Mouse (Mus musculus): ENCODE data around the gene Fbxl14. TPM values are rescaled to one million over a fixed set of nuclear protein-coding genes. Genes with fewer than 3 reads are reported as not detected.
"Not testable (repeated sequence)": the region's sequence is repeated elsewhere in the genome, so short reads cannot be mapped to it uniquely, and the experiment has no call there.

Fbxl14 gene
- polyA plus RNA-seq, 1 experiment from 2014 or later: 15.8 TPM

DNA sequence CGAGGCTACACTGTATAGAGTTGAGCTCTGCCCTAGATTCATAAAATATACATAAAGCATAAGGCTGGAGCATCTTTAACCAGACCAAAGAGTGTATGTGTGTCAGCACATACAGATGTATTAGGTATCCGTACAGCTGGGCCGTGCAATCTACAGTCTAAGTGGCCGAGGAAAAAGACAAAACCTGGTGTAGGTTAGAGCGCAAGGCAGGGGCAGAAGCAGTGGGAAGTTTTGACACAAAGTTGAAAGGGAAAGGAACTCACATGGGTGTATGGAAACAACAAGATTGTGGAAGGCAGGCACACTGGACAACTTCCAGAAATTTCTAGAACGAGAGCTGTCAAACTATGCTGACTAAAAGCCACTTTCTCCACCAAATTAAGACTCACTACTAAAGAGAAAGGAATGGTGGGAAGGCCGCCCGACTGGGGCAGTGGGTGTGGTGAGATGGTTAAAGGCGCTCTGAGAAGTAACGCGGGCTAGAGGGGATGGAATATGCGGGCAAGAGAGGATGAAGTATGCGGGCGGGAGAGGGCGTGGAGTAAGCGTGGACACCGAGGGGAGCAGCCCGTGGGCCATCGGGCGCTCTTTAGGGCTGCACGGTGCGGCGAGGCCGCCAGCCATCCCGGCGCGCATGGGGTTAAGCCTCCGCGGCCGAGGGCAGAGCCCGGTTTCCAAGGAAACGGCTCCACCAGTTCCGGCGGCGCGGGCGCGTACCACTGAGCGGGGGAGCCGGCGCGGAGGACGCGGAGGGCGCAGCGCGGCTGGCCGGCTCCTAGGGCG is 717 bp upstream of the Fbxl14 start:
- Histone ChIP-seq H3K4me3 (ENCODE audit: inconsistent target) (peak overlapping the region; percentile 53), H3K27ac (peak overlapping the region; percentile 73), H3K36me3 (ENCODE audit: inconsistent target) (no peaks in the 10 kb centered on the region), H3K79me2 (ENCODE audit: inconsistent target) (peaks cover 39% of the 10 kb centered on the region)
- WGBS (ENCODE audit: missing documents): 1% methylated on average over 48 of the region's 49 CpGs

DNA sequence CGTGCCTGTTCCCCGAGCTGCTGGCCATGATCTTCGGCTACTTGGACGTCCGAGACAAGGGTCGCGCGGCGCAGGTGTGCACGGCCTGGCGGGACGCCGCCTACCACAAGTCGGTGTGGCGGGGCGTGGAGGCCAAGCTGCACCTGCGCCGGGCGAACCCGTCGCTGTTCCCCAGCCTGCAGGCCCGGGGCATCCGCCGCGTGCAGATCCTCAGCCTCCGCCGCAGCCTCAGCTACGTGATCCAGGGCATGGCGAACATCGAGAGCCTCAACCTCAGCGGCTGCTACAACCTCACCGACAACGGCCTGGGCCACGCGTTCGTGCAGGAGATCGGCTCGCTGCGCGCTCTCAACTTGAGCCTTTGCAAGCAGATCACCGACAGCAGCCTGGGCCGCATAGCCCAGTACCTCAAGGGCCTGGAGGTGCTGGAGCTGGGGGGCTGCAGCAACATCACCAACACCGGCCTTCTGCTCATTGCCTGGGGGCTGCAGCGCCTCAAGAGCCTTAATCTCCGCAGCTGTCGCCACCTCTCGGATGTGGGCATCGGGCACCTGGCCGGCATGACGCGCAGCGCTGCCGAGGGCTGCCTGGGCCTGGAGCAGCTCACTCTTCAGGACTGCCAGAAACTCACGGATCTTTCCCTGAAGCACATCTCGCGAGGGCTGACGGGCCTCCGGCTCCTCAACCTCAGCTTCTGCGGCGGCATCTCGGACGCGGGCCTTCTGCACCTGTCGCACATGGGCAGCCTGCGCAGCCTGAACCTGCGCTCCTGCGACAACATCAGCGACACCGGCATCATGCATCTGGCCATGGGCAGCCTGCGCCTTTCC is 623 bp downstream of the Fbxl14 start:
- no peaks in the 10 kb centered on the region for H3K36me3 ChIP-seq (ENCODE audit: inconsistent target)
- peaks cover 45% of the 10 kb centered on the region for H3K79me2 ChIP-seq (ENCODE audit: inconsistent target)
- H3K4me3 ChIP-seq (ENCODE audit: inconsistent target): peak overlapping the region; percentile 54
- peak overlapping the region; percentile 24; the same call in 1 of the 2 replicates for H3K27ac ChIP-seq
- under 1% methylated on average over 68 of the region's 70 CpGs for WGBS (ENCODE audit: missing documents)

DNA sequence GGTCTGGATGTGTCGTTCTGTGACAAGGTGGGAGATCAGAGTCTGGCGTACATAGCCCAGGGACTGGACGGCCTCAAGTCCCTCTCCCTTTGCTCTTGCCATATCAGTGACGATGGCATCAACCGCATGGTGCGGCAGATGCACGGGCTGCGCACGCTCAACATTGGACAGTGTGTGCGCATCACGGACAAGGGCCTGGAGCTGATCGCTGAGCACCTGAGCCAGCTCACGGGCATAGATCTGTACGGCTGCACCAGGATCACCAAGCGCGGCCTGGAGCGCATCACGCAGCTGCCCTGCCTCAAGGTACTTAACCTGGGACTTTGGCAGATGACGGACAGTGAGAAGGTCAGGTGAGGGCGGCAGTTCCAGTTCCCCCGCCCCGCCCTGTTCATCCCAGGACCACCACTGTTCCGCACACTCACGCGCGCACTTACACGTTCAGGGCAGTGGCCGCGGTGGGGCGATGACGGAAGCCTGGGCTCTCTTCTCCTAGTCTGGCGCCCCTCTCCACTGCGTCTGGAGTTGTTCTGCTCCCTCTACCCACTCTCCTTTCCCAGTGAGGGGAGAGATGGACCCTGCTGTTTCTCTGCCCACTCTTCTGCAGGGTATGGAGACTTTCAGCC is 1.4 kb downstream of the Fbxl14 start:
- Histone ChIP-seq H3K79me2 (ENCODE audit: inconsistent target) (peaks cover 45% of the 10 kb centered on the region), H3K4me3 (ENCODE audit: inconsistent target) (peak overlapping the region; percentile 54), H3K27ac (peak overlapping the region; percentile 13; the same call in 1 of the 2 replicates), H3K36me3 (ENCODE audit: inconsistent target) (no peaks in the 10 kb centered on the region)
- 3% methylated on average over 32 of the region's 33 CpGs for WGBS (ENCODE audit: missing documents)

GRCm38 (mm10) chr6:119481741-119482390 is 2.4 kb downstream of the Fbxl14 start:
- WGBS (ENCODE audit: missing documents): 6% methylated on average over 8 of the region's 10 CpGs
- peak overlapping the region; percentile 54; the same call in 1 of the 2 replicates for H3K4me3 ChIP-seq (ENCODE audit: inconsistent target)

DNA sequence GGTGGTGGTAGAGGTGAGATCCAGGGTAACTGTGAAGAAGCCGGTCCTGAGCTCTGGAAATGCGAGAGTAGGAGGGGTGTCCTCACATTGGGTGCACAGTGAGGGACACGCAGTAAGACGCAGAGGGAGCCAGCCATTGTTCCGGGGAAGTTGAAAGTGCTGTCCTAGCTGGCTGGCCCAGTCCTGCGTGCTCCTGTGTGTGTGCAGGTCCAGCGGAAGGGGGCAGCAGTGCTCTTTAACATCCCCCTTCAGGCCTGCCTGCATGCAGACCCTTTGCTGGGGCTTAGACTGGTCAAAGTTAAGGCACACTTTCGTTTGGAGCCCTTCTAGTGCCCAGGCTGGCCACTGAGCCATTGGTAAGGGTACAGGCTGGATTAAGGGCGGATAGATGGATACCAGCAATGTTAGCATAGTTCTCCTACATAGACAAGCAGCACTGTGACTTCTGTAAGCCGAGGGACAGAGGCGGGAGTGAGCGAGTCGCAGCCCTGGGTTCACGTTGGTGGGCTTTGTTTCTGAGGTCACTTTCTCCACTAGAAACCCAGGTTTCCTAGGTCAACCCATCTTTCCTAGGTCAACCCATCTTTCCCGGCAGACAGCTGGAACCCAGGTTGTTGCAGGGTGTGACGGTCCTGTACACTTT is 3.6 kb downstream of the Fbxl14 start:
- WGBS (ENCODE audit: missing documents): 75% methylated on average over 16 of the region's 16 CpGs
- no peaks in the 10 kb centered on the region for H3K36me3 ChIP-seq (ENCODE audit: inconsistent target)
- H3K4me3 ChIP-seq (ENCODE audit: inconsistent target): peak overlapping the region; percentile 54; the same call in 1 of the 2 replicates
- H3K79me2 ChIP-seq (ENCODE audit: inconsistent target): peaks cover 45% of the 10 kb centered on the region
- no peak overlapping the region for H3K27ac ChIP-seq

More at GRCm38 (mm10) chr6:119481741-119482390, 2.4 kb downstream of the Fbxl14 start:
- not testable (repeated sequence) for H3K36me3 ChIP-seq (ENCODE audit: inconsistent target); H3K27ac ChIP-seq
- peaks cover 45% of the 10 kb centered on the region for H3K79me2 ChIP-seq (ENCODE audit: inconsistent target)

GRCm38 (mm10) chr6:119485486-119485885 is 6.0 kb downstream of the Fbxl14 start:
- H3K4me3 ChIP-seq (ENCODE audit: inconsistent target): no peak overlapping the region
- H3K36me3 ChIP-seq (ENCODE audit: inconsistent target): no peaks in the 10 kb centered on the region
- 15% methylated on average over 2 of the region's 2 CpGs for WGBS (ENCODE audit: missing documents)
- H3K79me2 ChIP-seq (ENCODE audit: inconsistent target): peaks cover 38% of the 10 kb centered on the region
- no peak overlapping the region for H3K27ac ChIP-seq

DNA sequence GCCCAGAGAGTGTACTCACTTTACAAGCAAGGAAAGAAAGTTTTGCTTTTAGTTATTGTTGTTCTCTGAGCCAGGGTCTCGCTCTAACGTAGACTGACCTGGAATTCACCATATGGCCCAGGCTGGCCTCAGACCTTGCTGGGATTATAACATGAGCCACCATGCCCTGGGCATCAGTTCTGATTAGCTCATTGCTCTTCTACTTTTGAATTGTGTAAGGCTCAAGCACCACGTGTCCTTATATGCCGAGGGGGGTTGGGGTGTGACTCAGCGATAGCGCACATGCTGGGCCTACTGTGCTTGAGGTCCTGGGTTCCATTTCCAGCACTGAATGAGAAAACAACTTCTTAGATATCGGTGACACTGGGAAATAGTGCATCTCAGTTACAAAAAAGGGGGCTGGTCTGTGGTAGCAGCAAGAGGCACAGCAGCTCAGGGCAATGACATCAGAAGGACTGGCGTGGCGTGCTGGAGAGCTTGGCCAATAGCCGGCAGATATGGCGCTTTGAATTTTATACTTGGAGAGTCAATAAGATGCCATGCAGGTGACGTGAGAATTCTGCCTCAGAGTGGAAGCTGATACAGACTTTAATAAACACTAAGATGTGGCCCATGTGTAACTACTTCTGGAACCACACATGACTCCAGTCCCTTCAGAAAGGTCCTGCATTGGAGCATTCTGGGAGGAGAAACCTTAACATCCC is 7.1 kb downstream of the Fbxl14 start:
- Histone ChIP-seq H3K79me2 (ENCODE audit: inconsistent target) (peaks cover 28% of the 10 kb centered on the region), H3K27ac (no peak overlapping the region), H3K4me3 (ENCODE audit: inconsistent target) (no peak overlapping the region), H3K36me3 (ENCODE audit: inconsistent target) (no peaks in the 10 kb centered on the region)
- 83% methylated on average over 12 of the region's 12 CpGs for WGBS (ENCODE audit: missing documents)

DNA sequence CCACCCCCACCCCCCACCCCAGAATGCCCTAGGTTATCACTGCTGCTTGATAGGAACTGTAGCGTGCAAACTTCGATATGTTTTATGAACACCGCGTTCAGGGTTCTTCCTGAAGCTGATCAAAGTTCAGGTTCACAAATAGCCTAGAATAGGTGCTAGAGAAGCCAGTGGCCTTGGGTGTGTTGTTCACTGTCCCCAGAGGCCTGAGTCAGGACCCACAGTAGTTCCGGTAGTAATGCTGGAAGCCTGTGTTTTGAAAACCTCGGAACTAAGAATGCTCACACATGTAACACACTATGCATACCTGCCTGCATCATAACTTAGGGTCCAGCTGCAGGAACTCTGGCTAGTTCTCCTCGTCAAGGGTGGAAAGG is 7.6 kb downstream of the Fbxl14 start:
- H3K79me2 ChIP-seq (ENCODE audit: inconsistent target): peaks cover 22% of the 10 kb centered on the region
- WGBS (ENCODE audit: missing documents): 92% methylated on average over 7 of the region's 7 CpGs

GRCm38 (mm10) chr6:119487619-119488018 is 8.2 kb downstream of the Fbxl14 start:
- Histone ChIP-seq H3K27ac (no peak overlapping the region), H3K4me3 (ENCODE audit: inconsistent target) (no peak overlapping the region), H3K36me3 (ENCODE audit: inconsistent target) (no peaks in the 10 kb centered on the region), H3K79me2 (ENCODE audit: inconsistent target) (peaks cover 17% of the 10 kb centered on the region)
- 91% methylated on average over 9 of the region's 9 CpGs for WGBS (ENCODE audit: missing documents)

More for the DNA sequence above, 7.6 kb downstream of the Fbxl14 start:
- Histone ChIP-seq H3K36me3 (ENCODE audit: inconsistent target) (no peaks in the 10 kb centered on the region), H3K4me3 (ENCODE audit: inconsistent target) (no peak overlapping the region), H3K27ac (no peak overlapping the region)

- H3K79me2 ChIP-seq (ENCODE audit: inconsistent target): no peaks in the 10 kb centered on the region; the same call in 1 of the 2 replicates
- H3K27ac ChIP-seq: no peak overlapping the region
- no peak overlapping the region for H3K4me3 ChIP-seq (ENCODE audit: inconsistent target)
- WGBS (ENCODE audit: missing documents): 15% methylated on average over 5 of the region's 5 CpGs
- no peaks in the 10 kb centered on the region for H3K36me3 ChIP-seq (ENCODE audit: inconsistent target)
These were observed 10.3 kb downstream of the Fbxl14 start for GRCm38 (mm10) chr6:119489765-119490164.

GRCm38 (mm10) chr6:119490549-119490948 is 11.1 kb downstream of the Fbxl14 start:
- Histone ChIP-seq H3K36me3 (ENCODE audit: inconsistent target) (no peaks in the 10 kb centered on the region), H3K79me2 (ENCODE audit: inconsistent target) (no peaks in the 10 kb centered on the region), H3K4me3 (ENCODE audit: inconsistent target) (no peak overlapping the region), H3K27ac (no peak overlapping the region)
- WGBS (ENCODE audit: missing documents): 87% methylated on average over 11 of the region's 11 CpGs

DNA sequence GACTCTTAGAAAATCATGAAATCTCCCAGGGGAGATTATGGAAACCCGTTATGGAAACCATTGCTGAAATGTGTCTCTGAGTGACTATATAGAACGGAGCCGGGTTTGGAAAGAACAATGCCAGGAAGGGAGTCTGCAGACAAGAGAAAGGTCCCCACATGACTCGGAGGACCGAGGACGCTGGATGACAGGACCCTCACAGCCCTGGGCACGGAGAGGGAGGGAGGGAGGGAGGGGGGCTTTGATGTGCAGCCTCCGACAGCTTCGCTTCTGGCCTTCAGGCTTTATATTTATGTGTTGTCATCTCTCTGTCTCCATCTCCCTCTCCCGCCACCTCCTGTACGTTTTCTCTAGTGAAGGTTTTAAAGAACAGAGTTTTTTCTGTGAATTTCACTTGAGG is 11.5 kb downstream of the Fbxl14 start:
- WGBS (ENCODE audit: missing documents): 90% methylated on average over 9 of the region's 11 CpGs
- Histone ChIP-seq H3K4me3 (ENCODE audit: inconsistent target) (no peak overlapping the region), H3K79me2 (ENCODE audit: inconsistent target) (no peaks in the 10 kb centered on the region), H3K27ac (no peak overlapping the region), H3K36me3 (ENCODE audit: inconsistent target) (no peaks in the 10 kb centered on the region)

DNA sequence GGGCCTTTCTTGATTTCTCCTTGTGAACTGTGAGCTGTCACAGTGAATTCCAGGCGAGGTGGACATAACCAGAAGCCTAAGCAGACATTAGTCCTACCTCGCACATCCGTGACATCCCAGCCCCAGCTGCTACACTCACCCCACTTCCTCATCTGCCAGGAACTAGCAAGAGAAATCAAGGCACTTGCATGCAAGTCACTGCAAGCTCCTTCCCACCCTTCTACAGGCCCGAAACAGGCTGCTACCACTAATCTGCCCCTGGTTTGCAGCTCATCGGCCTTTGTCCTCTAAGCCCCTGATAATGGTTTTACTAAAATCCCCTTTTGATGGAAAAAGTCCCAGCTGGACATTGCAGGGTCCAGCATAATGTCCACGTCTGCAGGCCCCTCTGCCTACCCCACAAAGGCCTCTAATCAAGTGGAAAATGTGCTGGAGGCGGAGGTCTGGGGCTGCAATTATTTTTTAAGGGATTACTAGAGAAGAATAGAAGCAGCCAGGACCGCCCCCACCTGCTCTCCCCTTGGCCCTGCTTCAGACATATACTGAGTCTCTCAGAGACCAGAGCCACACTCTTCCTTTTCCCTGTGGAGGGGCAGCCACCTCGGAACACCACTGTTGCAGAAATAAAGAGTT is 12.6 kb downstream of the Fbxl14 start:
- Histone ChIP-seq H3K79me2 (ENCODE audit: inconsistent target) (no peaks in the 10 kb centered on the region), H3K36me3 (ENCODE audit: inconsistent target) (no peaks in the 10 kb centered on the region), H3K27ac (no peak overlapping the region), H3K4me3 (ENCODE audit: inconsistent target) (no peak overlapping the region)
- 88% methylated on average over 9 of the region's 9 CpGs for WGBS (ENCODE audit: missing documents)
